Mouse (Mus musculus): ENCODE data around the gene Fbxw16.
"Not testable (repeated sequence)": the region's sequence is repeated elsewhere in the genome, so short reads cannot be mapped to it uniquely, and the experiment has no call there.

Gene Fbxw16

GRCm38 (mm10) chr9:109449040-109449439 lies at the start of gene Fbxw16:
TSS of gene Fbxw16 (minus strand) at chr9:109449140.
- no peak for DNase-seq

GRCm38 (mm10) chr9:109495775-109496174 lies 46.8 kb upstream of the Fbxw16 start, which contains the start of gene Fbxw19:
TSS of gene Fbxw19 (minus strand) at chr9:109495875.
- DNase-seq, result not testable (repeated sequence)

GRCm38 (mm10) chr9:109432956-109433355 lies 16.0 kb downstream of the Fbxw16 start:
- no peak for DNase-seq

- not testable (repeated sequence) for DNase-seq
Observed at GRCm38 (mm10) chr9:109404196-109404595, 44.7 kb downstream of the Fbxw16 start, which contains the start of gene Fbxw22. TSS of gene Fbxw22 (minus strand) at chr9:109404296.

Data from cerebellum, postnatal 14 days (tissue).